In the genomic region with DNA sequence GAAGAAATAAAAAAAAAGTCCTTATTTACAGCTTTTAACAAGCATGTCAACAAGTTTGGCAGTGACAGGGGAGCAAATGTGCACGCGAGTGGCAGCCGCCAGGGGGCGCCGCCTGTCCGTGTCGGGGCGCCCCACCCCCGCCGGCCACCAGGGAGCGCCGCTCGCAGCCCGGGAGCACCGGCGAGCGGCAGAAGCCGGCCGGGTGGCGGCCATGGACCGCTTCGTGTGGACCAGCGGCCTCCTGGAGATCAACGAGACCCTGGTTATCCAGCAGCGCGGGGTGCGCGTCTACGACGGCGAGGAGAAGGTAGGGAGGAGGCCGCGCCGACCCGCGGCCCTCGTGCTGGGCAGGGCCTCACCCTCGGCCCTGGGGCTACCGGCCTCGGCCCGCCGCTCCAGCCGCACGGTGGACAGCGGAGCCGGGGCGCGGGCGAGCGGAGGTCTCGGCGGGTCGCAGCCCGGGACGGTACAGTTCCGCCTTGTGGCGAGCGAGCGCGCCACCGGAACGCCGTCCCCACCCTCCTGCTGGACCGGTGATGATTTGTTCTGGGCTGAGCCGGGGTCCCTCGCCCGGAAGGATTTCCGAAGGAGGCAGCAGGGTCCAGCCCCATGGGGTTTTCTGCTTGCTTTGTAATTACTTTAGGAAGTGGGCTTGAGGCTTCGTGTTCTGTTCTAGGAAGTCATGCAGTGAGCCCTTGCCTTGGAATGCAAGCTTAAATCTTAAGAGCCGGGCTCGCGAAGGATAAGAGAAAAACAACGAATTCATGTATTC, we compare ENCODE assay signal across 7 mouse cellular contexts. TPM values are rescaled to one million over a fixed set of nuclear protein-coding genes. Genes with fewer than 3 reads are reported as not detected.
DNase-seq lines count a peak whose midpoint lies in the region; ATAC-seq lines count a peak whose summit lies in the region.

A gene (plus strand): TSS at position 150 of the 772 bp plus-strand sequence.

- H3K27me3 ChIP-seq in embryonic facial prominence, embryonic 11.5 days (ENCODE audit: control insufficient read depth, insufficient read depth, low read length), result no peaks in the 10 kb centered on the region
- H3K27me3 ChIP-seq in limb, embryonic 11.5 days (ENCODE audit: control insufficient read depth, insufficient read depth, low read length), result no peaks in the 10 kb centered on the region
- no peaks in the 10 kb centered on the region for H3K27me3 ChIP-seq in midbrain, embryonic 14.5 days (ENCODE audit: control insufficient read depth, insufficient read depth, low read length)

- peak within 1 kb of the TSS; percentile 60 for H3K4me2 ChIP-seq in embryonic facial prominence, embryonic 11.5 days (ENCODE audit: low read depth, low read length)
- peak within 1 kb of the TSS; percentile 51 for H3K4me2 ChIP-seq in limb, embryonic 11.5 days (ENCODE audit: low read depth, severe bottlenecking)
- H3K4me2 ChIP-seq in midbrain, embryonic 14.5 days (ENCODE audit: low read length), result peak within 1 kb of the TSS; percentile 75

- H3K36me3 ChIP-seq in embryonic facial prominence, embryonic 11.5 days (replicated peaks; ENCODE audit: control insufficient read depth, insufficient read depth, low read depth, low read length), result no peaks in the 10 kb centered on the region; the same call in 1 of the 2 replicates
- H3K36me3 ChIP-seq in limb, embryonic 11.5 days (ENCODE audit: control insufficient read depth, insufficient read depth, low read length), result no peaks in the 10 kb centered on the region
- H3K36me3 ChIP-seq in midbrain, embryonic 14.5 days (ENCODE audit: control insufficient read depth, insufficient read depth, low read length), result no peaks in the 10 kb centered on the region

- H3K4me3 ChIP-seq in embryonic facial prominence, embryonic 11.5 days (ENCODE audit: low read depth, low read length), result peak within 1 kb of the TSS; percentile 75
- H3K4me3 ChIP-seq in limb, embryonic 11.5 days (ENCODE audit: low read depth, low read length), result peak within 1 kb of the TSS; percentile 72
- H3K4me3 ChIP-seq in midbrain, embryonic 14.5 days (replicated peaks; ENCODE audit: low read depth, low read length), result peak within 1 kb of the TSS; percentile 83

- peak; percentile 95 for DNase-seq in adrenal gland, postnatal 14 days
- DNase-seq in embryonic facial prominence, embryonic 11.5 days (ENCODE audit: low spot score), result peak; percentile 91
- peak; percentile 99 for DNase-seq in heart, adult 11 months
- peak; percentile 94 for DNase-seq in kidney, adult 18-20 months
- peak; percentile 91 for DNase-seq in limb, embryonic 11.5 days (ENCODE audit: low spot score)
- peak; percentile 95 for DNase-seq in midbrain, embryonic 14.5 days
- DNase-seq in spleen, adult 18-20 months, result peak; percentile 80 to 92

- H3K27ac ChIP-seq in embryonic facial prominence, embryonic 11.5 days (replicated peaks; ENCODE audit: low read depth, low read length), result peak within 1 kb of the TSS; percentile 96
- H3K27ac ChIP-seq in limb, embryonic 11.5 days (replicated peaks; ENCODE audit: low read depth, low read length), result peak within 1 kb of the TSS; percentile 96
- peak within 1 kb of the TSS; percentile 97 for H3K27ac ChIP-seq in midbrain, embryonic 14.5 days (replicated peaks; ENCODE audit: low read depth, low read length)

- H3K9me3 ChIP-seq in embryonic facial prominence, embryonic 11.5 days (replicated peaks; ENCODE audit: control insufficient read depth, low read length), result no peaks in the 10 kb centered on the region
- no peaks in the 10 kb centered on the region for H3K9me3 ChIP-seq in limb, embryonic 11.5 days (ENCODE audit: control insufficient read depth, low read length)
- H3K9me3 ChIP-seq in midbrain, embryonic 14.5 days (ENCODE audit: control insufficient read depth, low read length), result no peaks in the 10 kb centered on the region

- H3K9ac ChIP-seq in embryonic facial prominence, embryonic 11.5 days (replicated peaks; ENCODE audit: low read length), result peak within 1 kb of the TSS; percentile 96
- peak within 1 kb of the TSS; percentile 97 for H3K9ac ChIP-seq in limb, embryonic 11.5 days (ENCODE audit: low read length)
- H3K9ac ChIP-seq in midbrain, embryonic 14.5 days (replicated peaks; ENCODE audit: low read length), result peak within 1 kb of the TSS; percentile 94

- WGBS in embryonic facial prominence, embryonic 11.5 days, result under 1% methylated on average over 49 of the region's 73 CpGs
- WGBS in limb, embryonic 11.5 days, result 0% methylated on average over 52 of the region's 73 CpGs
- WGBS in midbrain, embryonic 14.5 days, result under 1% methylated on average over 73 of the region's 73 CpGs

- peak; percentile 94 for ATAC-seq in embryonic facial prominence, embryonic 11.5 days (replicated peaks; ENCODE audit: insufficient number of reproducible peaks, low FRiP score, low TSS enrichment, low read depth)
- peak; percentile 95 for ATAC-seq in limb, embryonic 11.5 days (ENCODE audit: insufficient number of reproducible peaks, low FRiP score, low TSS enrichment, low read depth)
- peak; percentile 94 for ATAC-seq in midbrain, embryonic 14.5 days (ENCODE audit: low FRiP score, low TSS enrichment)

- H3K4me1 ChIP-seq in embryonic facial prominence, embryonic 11.5 days (ENCODE audit: control insufficient read depth, insufficient read depth, low read length), result no peaks in the 10 kb centered on the region
- peaks cover 2% of the 10 kb centered on the region; the same call in 1 of the 2 replicates for H3K4me1 ChIP-seq in limb, embryonic 11.5 days (ENCODE audit: control insufficient read depth, insufficient read depth, low read length)
- peaks cover 14% of the 10 kb centered on the region for H3K4me1 ChIP-seq in midbrain, embryonic 14.5 days (ENCODE audit: control insufficient read depth, insufficient read depth, low read length)

RNA-seq across cellular contexts. Expression of the gene that starts here (rescaled TPM):
- 31.0 and 34.5 TPM in 2 replicates for total RNA-seq in adrenal gland, postnatal 14 days (2021)
- 38.6 and 41.1 TPM in 2 replicates for polyA plus RNA-seq in embryonic facial prominence, embryonic 11.5 days (2014; fragmentation: Nextera tagmentation; extraction: Ambion mirVana)
- polyA plus RNA-seq in limb, embryonic 11.5 days (2014; fragmentation: Nextera tagmentation; extraction: Ambion mirVana), result 41.4 and 45.4 TPM in 2 replicates
- 36.1 and 39.9 TPM in 2 replicates for polyA plus RNA-seq in midbrain, embryonic 14.5 days (2014; fragmentation: Nextera tagmentation; extraction: Ambion mirVana)

Comparison
In these comparisons a context has a peak if more than half of its experiments do, and no peak if none do; other contexts are left out.
1. Peak in every context shown above with its lines: DNase-seq, ATAC-seq, H3K4me3 ChIP-seq and H3K27ac ChIP-seq.